Mouse (Mus musculus): ENCODE measurements around the gene C9. TPM values are rescaled to one million over a fixed set of nuclear protein-coding genes. Genes with fewer than 3 reads are reported as not detected.
A peak's percentile ranks its signal among the peaks of the same experiment; 100 is the strongest.

The C9 gene
- polyA plus RNA-seq, 1 experiment from 2014 or later = not detected

DNA sequence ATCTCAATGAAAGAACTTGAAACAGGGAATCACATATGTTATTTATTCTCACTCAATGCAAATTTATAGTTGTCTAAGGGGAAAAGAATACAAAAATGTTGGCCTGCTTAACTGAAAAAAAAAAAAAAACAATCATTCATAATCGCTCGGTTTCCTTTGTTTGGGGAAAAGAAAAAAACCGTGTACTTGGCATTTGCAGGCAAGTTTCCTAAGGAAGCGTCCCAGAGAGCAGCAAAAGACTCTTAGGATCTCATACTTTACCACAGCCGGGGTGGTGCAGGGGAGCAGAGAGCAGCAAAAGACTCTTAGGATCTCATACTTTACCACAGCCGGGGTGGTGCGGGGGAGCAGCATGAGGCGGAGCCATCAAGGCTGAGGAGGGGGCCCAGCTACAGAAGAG is 16.3 kb downstream of the C9 start:
- Histone ChIP-seq H3K4me2 (ENCODE audit: low read length) (no peak overlapping the region), H3K36me3 (ENCODE audit: control insufficient read depth, insufficient read depth) (no peaks in the 10 kb centered on the region), H3K27ac (ENCODE audit: low read length) (no peak overlapping the region), H3K27me3 (replicated peaks; ENCODE audit: control insufficient read depth, insufficient read depth, low read length) (no peaks in the 10 kb centered on the region), H3K4me1 (replicated peaks; ENCODE audit: control insufficient read depth, insufficient read depth, low read length) (no peaks in the 10 kb centered on the region), H3K4me3 (replicated peaks; ENCODE audit: low read length) (no peak overlapping the region), H3K9ac (replicated peaks; ENCODE audit: low read depth, low read length) (no peak overlapping the region), H3K9me3 (ENCODE audit: control insufficient read depth, low read length) (no peaks in the 10 kb centered on the region)
- WGBS = 72% methylated on average over 8 of the region's 8 CpGs
- no peak for ATAC-seq

DNA sequence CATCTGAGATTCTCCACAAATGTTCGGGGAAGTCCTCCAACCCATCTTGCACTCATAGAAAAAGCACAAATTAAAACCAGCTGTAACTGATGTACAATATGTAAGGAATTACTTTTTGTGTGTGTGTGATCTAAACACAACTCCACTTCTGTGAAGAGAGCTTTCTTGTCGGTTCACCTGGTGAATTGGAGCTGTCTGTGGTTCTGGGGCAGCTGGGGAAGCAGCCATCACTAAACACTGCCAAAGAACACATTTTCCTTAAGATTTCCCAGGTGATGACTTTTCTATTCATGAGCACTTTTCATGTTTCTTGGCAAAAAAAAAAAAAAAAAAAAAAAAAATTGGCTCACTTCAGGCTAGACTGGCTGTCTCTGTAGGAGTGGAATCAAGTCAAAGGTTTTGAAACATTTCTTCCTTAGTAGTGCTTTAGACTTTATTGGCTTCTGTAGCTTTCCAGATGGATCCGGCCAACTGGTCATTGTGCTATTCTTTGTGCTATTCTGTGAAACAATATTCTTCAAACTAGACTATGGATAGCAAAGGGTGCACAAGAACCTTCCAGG is 18.3 kb downstream of the C9 start:
- H3K36me3 ChIP-seq (ENCODE audit: control insufficient read depth, insufficient read depth) = no peaks in the 10 kb centered on the region
- H3K9me3 ChIP-seq (ENCODE audit: control insufficient read depth, low read length) = no peaks in the 10 kb centered on the region
- no peak overlapping the region for H3K4me3 ChIP-seq (replicated peaks; ENCODE audit: low read length)
- no peaks in the 10 kb centered on the region for H3K27me3 ChIP-seq (replicated peaks; ENCODE audit: control insufficient read depth, insufficient read depth, low read length)
- H3K27ac ChIP-seq (ENCODE audit: low read length) = no peak overlapping the region
- ATAC-seq = no peak
- no peak overlapping the region for H3K9ac ChIP-seq (replicated peaks; ENCODE audit: low read depth, low read length)
- 86% methylated on average over 3 of the region's 3 CpGs for WGBS
- H3K4me2 ChIP-seq (ENCODE audit: low read length) = no peak overlapping the region
- no peaks in the 10 kb centered on the region for H3K4me1 ChIP-seq (replicated peaks; ENCODE audit: control insufficient read depth, insufficient read depth, low read length)

DNA sequence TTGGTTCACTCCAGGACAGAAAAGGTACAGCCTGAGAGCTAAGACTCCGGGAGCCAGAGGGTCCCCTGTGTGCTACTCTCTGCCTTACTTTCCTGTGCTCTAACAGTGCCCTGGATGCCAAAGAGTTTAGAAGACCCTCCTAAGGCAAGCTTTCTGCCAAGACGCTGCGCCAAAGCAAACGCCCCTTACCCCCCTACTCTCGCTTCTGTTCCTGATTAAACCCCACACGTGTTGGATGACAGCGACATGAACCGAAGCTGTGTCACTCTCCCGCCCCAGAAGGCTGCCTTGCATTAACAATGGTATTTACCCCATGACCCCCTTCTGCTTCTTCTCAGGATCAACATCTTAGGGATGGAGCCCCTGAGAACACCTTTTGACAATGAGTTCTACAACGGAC is 21.9 kb downstream of the C9 start:
- no peaks in the 10 kb centered on the region for H3K4me1 ChIP-seq (replicated peaks; ENCODE audit: control insufficient read depth, insufficient read depth, low read length)
- 87% methylated on average over 10 of the region's 10 CpGs for WGBS
- ATAC-seq = no peak
- no peak overlapping the region for H3K4me2 ChIP-seq (ENCODE audit: low read length)
- no peaks in the 10 kb centered on the region for H3K9me3 ChIP-seq (ENCODE audit: control insufficient read depth, low read length)
- H3K27me3 ChIP-seq (replicated peaks; ENCODE audit: control insufficient read depth, insufficient read depth, low read length) = no peaks in the 10 kb centered on the region
- no peak overlapping the region for H3K27ac ChIP-seq (ENCODE audit: low read length)
- H3K36me3 ChIP-seq (ENCODE audit: control insufficient read depth, insufficient read depth) = no peaks in the 10 kb centered on the region
- H3K9ac ChIP-seq (replicated peaks; ENCODE audit: low read depth, low read length) = no peak overlapping the region
- H3K4me3 ChIP-seq (replicated peaks; ENCODE audit: low read length) = no peak overlapping the region

DNA sequence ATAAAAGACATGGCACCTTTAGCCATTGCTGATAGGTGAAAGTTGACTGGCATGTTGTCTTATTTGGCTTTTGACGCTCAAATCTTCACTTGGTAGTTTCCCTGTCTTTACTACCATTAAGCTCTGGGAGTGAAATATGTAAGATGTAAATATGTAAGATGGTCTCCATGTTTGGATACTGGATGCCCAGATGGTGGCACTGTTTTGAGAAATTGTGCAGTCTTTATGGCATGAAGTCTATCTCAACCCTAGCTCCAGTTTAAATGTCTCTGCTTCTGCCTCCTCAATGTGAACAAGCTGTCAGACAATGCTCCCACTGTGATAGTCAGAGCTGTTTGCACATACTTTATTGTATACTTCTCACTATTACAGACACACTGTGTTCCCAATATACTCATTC is 23.7 kb downstream of the C9 start:
- 90% methylated on average over 1 of the region's 1 CpGs for WGBS

DNA sequence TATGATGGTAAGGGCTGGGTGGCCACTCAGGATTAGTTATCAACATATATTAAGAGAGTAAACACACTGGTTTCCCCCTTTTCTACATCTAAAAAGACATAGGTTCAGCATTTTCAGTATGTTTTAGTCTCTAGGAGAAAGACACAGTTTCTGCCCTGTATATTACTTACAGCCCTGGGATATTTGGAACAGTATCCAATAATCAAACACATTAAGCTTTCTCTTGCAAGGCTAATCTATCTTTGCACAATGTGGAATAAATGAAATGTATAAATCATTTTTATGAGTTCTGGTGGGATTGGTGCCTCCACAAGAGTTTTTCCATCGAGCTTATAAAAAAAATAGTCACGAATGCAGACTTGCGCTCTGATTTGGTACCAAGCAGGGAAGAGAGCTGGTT is 24.3 kb downstream of the C9 start:
- Histone ChIP-seq H3K4me1 (replicated peaks; ENCODE audit: control insufficient read depth, insufficient read depth, low read length) (no peaks in the 10 kb centered on the region), H3K4me3 (replicated peaks; ENCODE audit: low read length) (no peak overlapping the region), H3K27me3 (replicated peaks; ENCODE audit: control insufficient read depth, insufficient read depth, low read length) (no peaks in the 10 kb centered on the region), H3K27ac (ENCODE audit: low read length) (no peak overlapping the region), H3K4me2 (ENCODE audit: low read length) (no peak overlapping the region), H3K36me3 (ENCODE audit: control insufficient read depth, insufficient read depth) (no peaks in the 10 kb centered on the region), H3K9me3 (ENCODE audit: control insufficient read depth, low read length) (no peaks in the 10 kb centered on the region), H3K9ac (replicated peaks; ENCODE audit: low read depth, low read length) (no peak overlapping the region)
- no peak for ATAC-seq
- 95% methylated on average over 3 of the region's 3 CpGs for WGBS

More for the DNA sequence above, 23.7 kb downstream of the C9 start:
- H3K27me3 ChIP-seq (replicated peaks; ENCODE audit: control insufficient read depth, insufficient read depth, low read length) = no peaks in the 10 kb centered on the region
- no peaks in the 10 kb centered on the region for H3K4me1 ChIP-seq (replicated peaks; ENCODE audit: control insufficient read depth, insufficient read depth, low read length)
- no peaks in the 10 kb centered on the region for H3K36me3 ChIP-seq (ENCODE audit: control insufficient read depth, insufficient read depth)
- H3K4me3 ChIP-seq (replicated peaks; ENCODE audit: low read length) = no peak overlapping the region
- ATAC-seq = no peak
- no peak overlapping the region for H3K9ac ChIP-seq (replicated peaks; ENCODE audit: low read depth, low read length)
- H3K9me3 ChIP-seq (ENCODE audit: control insufficient read depth, low read length) = no peaks in the 10 kb centered on the region
- no peak overlapping the region for H3K4me2 ChIP-seq (ENCODE audit: low read length)
- H3K27ac ChIP-seq (ENCODE audit: low read length) = no peak overlapping the region

DNA sequence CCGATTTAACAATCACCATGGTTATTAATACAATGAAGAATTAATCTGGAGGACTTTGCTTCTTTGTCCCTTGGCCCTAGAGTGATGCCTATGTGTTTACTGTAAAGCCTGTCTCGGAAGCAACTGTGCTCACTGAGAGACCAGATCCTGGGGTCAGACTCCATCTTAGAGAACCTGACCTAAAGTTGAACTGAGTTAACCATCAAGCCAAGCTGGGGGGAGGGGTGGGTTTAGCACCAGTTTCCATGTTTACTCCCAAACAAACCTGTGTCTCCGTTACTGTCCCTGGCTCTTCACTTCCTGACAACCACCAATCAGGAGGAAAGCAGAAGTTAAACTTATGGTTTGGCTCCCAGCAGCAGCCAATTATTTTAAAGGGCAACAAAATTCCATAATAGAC is 38.4 kb downstream of the C9 start:
- no peak overlapping the region for H3K4me3 ChIP-seq (replicated peaks; ENCODE audit: low read length)
- H3K27me3 ChIP-seq (replicated peaks; ENCODE audit: control insufficient read depth, insufficient read depth, low read length) = no peaks in the 10 kb centered on the region
- H3K4me2 ChIP-seq (ENCODE audit: low read length) = no peak overlapping the region
- ATAC-seq = no peak
- 81% methylated on average over 3 of the region's 3 CpGs for WGBS
- H3K27ac ChIP-seq (ENCODE audit: low read length) = no peak overlapping the region
- no peaks in the 10 kb centered on the region for H3K36me3 ChIP-seq (ENCODE audit: control insufficient read depth, insufficient read depth)
- H3K4me1 ChIP-seq (replicated peaks; ENCODE audit: control insufficient read depth, insufficient read depth, low read length) = no peaks in the 10 kb centered on the region
- no peaks in the 10 kb centered on the region for H3K9me3 ChIP-seq (ENCODE audit: control insufficient read depth, low read length)
- H3K9ac ChIP-seq (replicated peaks; ENCODE audit: low read depth, low read length) = no peak overlapping the region

DNA sequence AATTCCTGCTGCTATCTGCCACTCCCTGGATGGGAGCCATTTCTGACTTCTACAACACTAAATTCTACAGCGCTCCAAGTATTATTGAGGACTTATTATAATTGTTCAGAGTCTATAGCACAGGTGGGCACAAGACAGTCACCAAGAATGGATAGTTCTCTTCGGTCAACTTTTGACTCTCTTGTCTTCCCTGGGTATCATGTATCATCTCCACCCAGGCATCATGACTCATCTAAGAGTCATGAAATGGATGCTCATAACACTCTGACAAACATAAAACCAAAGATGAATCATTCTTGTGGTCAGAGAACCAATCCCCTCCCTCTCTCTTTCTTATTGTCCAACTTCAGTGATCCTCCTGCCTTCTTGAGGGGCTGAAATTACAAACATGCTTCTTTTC is 47.3 kb downstream of the C9 start:
- H3K27me3 ChIP-seq (replicated peaks; ENCODE audit: control insufficient read depth, insufficient read depth, low read length) = no peaks in the 10 kb centered on the region
- H3K36me3 ChIP-seq (ENCODE audit: control insufficient read depth, insufficient read depth) = no peaks in the 10 kb centered on the region
- WGBS = 97% methylated on average over 2 of the region's 2 CpGs
- H3K27ac ChIP-seq (ENCODE audit: low read length) = no peak overlapping the region
- H3K4me1 ChIP-seq (replicated peaks; ENCODE audit: control insufficient read depth, insufficient read depth, low read length) = no peaks in the 10 kb centered on the region
- no peak overlapping the region for H3K4me3 ChIP-seq (replicated peaks; ENCODE audit: low read length)
- H3K9ac ChIP-seq (replicated peaks; ENCODE audit: low read depth, low read length) = no peak overlapping the region
- no peak overlapping the region for H3K4me2 ChIP-seq (ENCODE audit: low read length)
- no peaks in the 10 kb centered on the region for H3K9me3 ChIP-seq (ENCODE audit: control insufficient read depth, low read length)
- ATAC-seq = no peak

DNA sequence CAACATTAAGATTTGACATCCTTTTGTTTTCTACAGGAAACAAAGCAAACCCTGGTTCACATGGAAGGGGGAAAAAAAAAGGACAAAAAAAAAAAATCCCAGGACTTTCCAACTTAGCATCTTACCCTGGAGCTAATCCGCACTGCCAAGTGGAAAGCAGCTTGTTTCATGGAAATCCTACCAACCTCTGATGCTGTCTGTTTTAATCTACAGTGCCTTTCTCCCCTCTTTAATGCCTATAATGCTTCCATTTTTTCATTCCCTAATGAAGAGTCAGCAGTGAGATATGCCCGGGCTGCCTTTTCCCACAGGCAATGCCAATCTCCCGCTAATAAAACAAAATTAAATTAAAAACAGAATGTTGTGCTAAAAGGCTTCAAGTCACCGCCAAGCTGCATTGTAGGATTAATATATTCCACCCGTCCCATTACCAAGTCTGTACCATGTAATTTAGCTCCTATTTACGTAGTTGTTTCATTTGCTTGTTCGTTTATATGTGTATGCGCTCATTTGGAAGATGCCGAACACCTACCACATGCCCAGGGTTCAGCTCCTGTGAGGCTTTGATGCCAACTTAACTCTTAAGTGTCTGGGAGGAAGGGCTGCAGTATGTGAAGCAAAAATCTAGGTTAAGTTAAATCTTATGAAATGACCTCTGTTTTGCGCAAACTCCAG is 53.4 kb downstream of the C9 start:
- H3K9me3 ChIP-seq (ENCODE audit: control insufficient read depth, low read length) = no peaks in the 10 kb centered on the region
- peak; percentile 75 for ATAC-seq
- no peak overlapping the region for H3K4me3 ChIP-seq (replicated peaks; ENCODE audit: low read length)
- no peak overlapping the region for H3K27ac ChIP-seq (ENCODE audit: low read length)
- 0 out of 2 replicates have a peak, but pooled peaks cover 3% of the 10 kb centered on the region for H3K4me1 ChIP-seq (replicated peaks; ENCODE audit: control insufficient read depth, insufficient read depth, low read length)
- no peak overlapping the region for H3K9ac ChIP-seq (replicated peaks; ENCODE audit: low read depth, low read length)
- H3K4me2 ChIP-seq (ENCODE audit: low read length) = peak overlapping the region; percentile 35
- no peaks in the 10 kb centered on the region for H3K36me3 ChIP-seq (ENCODE audit: control insufficient read depth, insufficient read depth)
- H3K27me3 ChIP-seq (replicated peaks; ENCODE audit: control insufficient read depth, insufficient read depth, low read length) = no peaks in the 10 kb centered on the region
- 28% methylated on average over 10 of the region's 10 CpGs for WGBS

DNA sequence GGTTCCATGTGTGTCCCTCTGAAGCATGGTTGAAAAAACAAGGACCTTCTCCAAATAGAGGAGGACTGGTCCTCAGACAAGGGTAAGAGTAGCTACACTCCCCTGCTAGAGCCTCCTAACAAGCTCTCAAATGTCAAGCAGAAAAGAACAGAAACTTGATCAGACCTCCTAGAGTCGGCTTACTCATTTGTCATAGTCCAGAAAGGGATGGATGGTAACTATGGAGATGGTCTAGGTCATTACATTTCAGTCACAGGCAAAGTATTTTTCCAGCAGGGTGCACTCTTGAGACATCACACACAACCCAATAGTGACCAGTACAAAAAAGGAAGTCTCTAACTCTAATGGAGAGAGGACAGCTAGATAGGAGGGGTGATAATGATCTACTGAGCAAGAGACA is 55.7 kb downstream of the C9 start:
- no peak overlapping the region for H3K4me3 ChIP-seq (replicated peaks; ENCODE audit: low read length)
- H3K9ac ChIP-seq (replicated peaks; ENCODE audit: low read depth, low read length) = no peak overlapping the region
- H3K9me3 ChIP-seq (ENCODE audit: control insufficient read depth, low read length) = no peaks in the 10 kb centered on the region
- H3K4me1 ChIP-seq (replicated peaks; ENCODE audit: control insufficient read depth, insufficient read depth, low read length) = 0 out of 2 replicates have a peak, but pooled peaks cover 3% of the 10 kb centered on the region
- H3K27ac ChIP-seq (ENCODE audit: low read length) = no peak overlapping the region
- no peak overlapping the region for H3K4me2 ChIP-seq (ENCODE audit: low read length)
- ATAC-seq = no peak
- H3K36me3 ChIP-seq (ENCODE audit: control insufficient read depth, insufficient read depth) = no peaks in the 10 kb centered on the region
- no peaks in the 10 kb centered on the region for H3K27me3 ChIP-seq (replicated peaks; ENCODE audit: control insufficient read depth, insufficient read depth, low read length)
- 71% methylated on average over 1 of the region's 1 CpGs for WGBS

DNA sequence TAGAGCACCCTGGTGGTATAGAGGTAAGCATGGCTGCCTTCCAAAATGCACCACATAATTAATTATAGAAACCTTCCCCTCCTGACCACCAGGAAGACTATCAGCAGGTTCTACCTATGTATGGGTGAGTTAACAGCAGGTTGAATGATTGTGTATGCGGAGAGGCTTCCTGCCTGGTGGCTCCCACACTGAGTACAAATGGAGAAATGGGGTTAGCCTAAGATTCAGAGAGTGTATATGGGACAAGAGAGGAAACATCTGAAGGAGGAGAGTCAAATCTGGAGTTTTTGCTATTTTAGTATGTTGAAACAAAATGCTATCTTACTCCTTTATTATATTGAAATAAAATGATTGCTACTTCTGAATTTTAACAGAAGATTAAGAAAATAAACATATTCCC is 72.4 kb downstream of the C9 start:
- H3K27me3 ChIP-seq (replicated peaks; ENCODE audit: control insufficient read depth, insufficient read depth, low read length) = no peaks in the 10 kb centered on the region
- no peak overlapping the region for H3K4me2 ChIP-seq (ENCODE audit: low read length)
- ATAC-seq = no peak
- no peak overlapping the region for H3K27ac ChIP-seq (ENCODE audit: low read length)
- no peak overlapping the region for H3K4me3 ChIP-seq (replicated peaks; ENCODE audit: low read length)
- 94% methylated on average over 1 of the region's 1 CpGs for WGBS
- H3K9me3 ChIP-seq (ENCODE audit: control insufficient read depth, low read length) = no peaks in the 10 kb centered on the region
- no peaks in the 10 kb centered on the region for H3K4me1 ChIP-seq (replicated peaks; ENCODE audit: control insufficient read depth, insufficient read depth, low read length)
- H3K36me3 ChIP-seq (ENCODE audit: control insufficient read depth, insufficient read depth) = no peaks in the 10 kb centered on the region
- H3K9ac ChIP-seq (replicated peaks; ENCODE audit: low read depth, low read length) = no peak overlapping the region
